Mouse (Mus musculus) heart, embryonic 11.5 days (tissue): ENCODE measurements around the gene Prkg2. TPM values are rescaled to one million over a fixed set of nuclear protein-coding genes. Genes with fewer than 3 reads are reported as not detected.

Source experiments
- ATAC-seq: fragments of 200-750 bp; cut with Nextera tagmentation; replicated peaks from 2 replicates; pipeline ENCODE4 v1.8.0; 2017; ENCODE audit warnings: moderate library complexity; ENCODE audit not compliant: insufficient number of reproducible peaks, low FRiP score, low TSS enrichment
- H3K27ac ChIP-seq: fragments of 300-500 bp; sonication (generic); 2 replicates; pipeline ENCODE4 v1.5.1; 2014; ENCODE audit warnings: mild to moderate bottlenecking, low read depth, low read length
- H3K27me3 ChIP-seq: fragments of 300-500 bp; sonication (generic); 2 replicates; pipeline ENCODE4 v1.6.1; 2014; ENCODE audit warnings: mild to moderate bottlenecking, low read length, mixed read lengths; ENCODE audit not compliant: control insufficient read depth, insufficient read depth
- H3K36me3 ChIP-seq: fragments of 300-500 bp; sonication (generic); 2 replicates; pipeline ENCODE4 v1.6.1; 2014; ENCODE audit warnings: mild to moderate bottlenecking, low read length, moderate library complexity, mixed read lengths; ENCODE audit not compliant: control insufficient read depth, insufficient read depth
- H3K4me1 ChIP-seq: fragments of 300-500 bp; sonication (generic); 2 replicates; pipeline ENCODE4 v1.6.1; 2014; ENCODE audit warnings: low read length; ENCODE audit not compliant: control insufficient read depth, insufficient read depth
- H3K4me2 ChIP-seq: fragments of 300-500 bp; sonication (generic); 2 replicates; pipeline ENCODE4 v1.6.1; 2014; ENCODE audit warnings: mild to moderate bottlenecking, moderate library complexity
- H3K4me3 ChIP-seq: fragments of 300-500 bp; sonication (generic); 2 replicates; pipeline ENCODE4 v1.5.1; 2014; ENCODE audit warnings: low read depth, low read length
- H3K9ac ChIP-seq: fragments of 300-500 bp; sonication (generic); 2 replicates; pipeline ENCODE4 v1.6.1; 2014; ENCODE audit warnings: mild to moderate bottlenecking, low read depth, low read length, moderate library complexity
- H3K9me3 ChIP-seq: fragments of 300-500 bp; sonication (generic); replicated peaks from 2 replicates; pipeline ENCODE4 v1.6.1; 2016; ENCODE audit warnings: low read length; ENCODE audit not compliant: control insufficient read depth
- WGBS: fragments of 180-500 bp; shearing (Covaris S2); extraction: QIAGEN DNeasy Blood & Tissue Kit; methylation state at CpG from one replicate; pipeline ENCODE4 v1.1.7; 2014; ENCODE audit not compliant: insufficient replicate concordance; 5-methylcytosine and 5-hydroxymethylcytosine counted together
- polyA plus RNA-seq: library from polyadenylated mRNA; unstranded; fragments of >200 nt; fragmentation: Nextera tagmentation; extraction: Ambion mirVana; gene quantifications from 2 replicates; pipeline ENCODE4 v1.2.1, GENCODE M21; 2014

Gene Prkg2
- polyA plus RNA-seq, 1 experiment from 2014 or later: 0.54 TPM

GRCm38 (mm10) chr5:99031551-99032149 is 5.5 kb downstream of the Prkg2 start:
- 0 out of 2 replicates have a peak, but pooled peaks cover under 1% of the 10 kb centered on the region for H3K4me1 ChIP-seq
- H3K36me3 ChIP-seq: no peaks in the 10 kb centered on the region

GRCm38 (mm10) chr5:99026343-99026742 is 10.8 kb downstream of the Prkg2 start:
- Histone ChIP-seq H3K9ac (no peak overlapping the region), H3K27me3 (no peaks in the 10 kb centered on the region), H3K4me1 (no peaks in the 10 kb centered on the region), H3K4me2 (no peak overlapping the region), H3K27ac (no peak overlapping the region), H3K9me3 (peaks cover 3% of the 10 kb centered on the region; the same call in 1 of the 2 replicates), H3K4me3 (no peak overlapping the region), H3K36me3 (no peaks in the 10 kb centered on the region)
- ATAC-seq: no peak
- 60% methylated on average over 3 of the region's 3 CpGs for WGBS

More at GRCm38 (mm10) chr5:99031551-99032149, 5.5 kb downstream of the Prkg2 start:
- WGBS: 47% methylated on average over 6 of the region's 6 CpGs
- no peak overlapping the region for H3K4me3 ChIP-seq
- no peak overlapping the region for H3K4me2 ChIP-seq
- no peak overlapping the region for H3K27ac ChIP-seq
- peaks cover 3% of the 10 kb centered on the region; the same call in 1 of the 2 replicates for H3K9me3 ChIP-seq
- H3K9ac ChIP-seq: no peak overlapping the region
- no peak for ATAC-seq
- peaks cover 14% of the 10 kb centered on the region; the same call in 1 of the 2 replicates for H3K27me3 ChIP-seq

- WGBS: 88% methylated on average over 6 of the region's 6 CpGs
- Histone ChIP-seq H3K27ac (no peak overlapping the region), H3K4me1 (no peaks in the 10 kb centered on the region), H3K27me3 (no peaks in the 10 kb centered on the region), H3K36me3 (no peaks in the 10 kb centered on the region), H3K4me3 (no peak overlapping the region), H3K9ac (no peak overlapping the region), H3K4me2 (no peak overlapping the region), H3K9me3 (no peaks in the 10 kb centered on the region)
- ATAC-seq: no peak
These were observed 17.4 kb downstream of the Prkg2 start for GRCm38 (mm10) chr5:99019709-99020108.

- no peak overlapping the region for H3K4me2 ChIP-seq
- no peak overlapping the region for H3K4me3 ChIP-seq
- no peaks in the 10 kb centered on the region for H3K36me3 ChIP-seq
- no peak for ATAC-seq
- 65% methylated on average over 3 of the region's 3 CpGs for WGBS
- no peaks in the 10 kb centered on the region for H3K4me1 ChIP-seq
- no peaks in the 10 kb centered on the region for H3K27me3 ChIP-seq
- H3K9me3 ChIP-seq: no peaks in the 10 kb centered on the region
- no peak overlapping the region for H3K27ac ChIP-seq
- no peak overlapping the region for H3K9ac ChIP-seq
These were observed 22.0 kb downstream of the Prkg2 start for GRCm38 (mm10) chr5:99015140-99015539.

GRCm38 (mm10) chr5:99010448-99011151 is 26.6 kb downstream of the Prkg2 start:
- Histone ChIP-seq H3K27me3 (no peaks in the 10 kb centered on the region), H3K4me3 (no peak overlapping the region), H3K4me1 (no peaks in the 10 kb centered on the region), H3K27ac (no peak overlapping the region), H3K9ac (no peak overlapping the region), H3K9me3 (no peaks in the 10 kb centered on the region), H3K36me3 (no peaks in the 10 kb centered on the region), H3K4me2 (no peak overlapping the region)
- 79% methylated on average over 14 of the region's 14 CpGs for WGBS
- ATAC-seq: no peak

- Histone ChIP-seq H3K4me3 (no peak overlapping the region), H3K4me1 (no peaks in the 10 kb centered on the region), H3K27ac (no peak overlapping the region), H3K27me3 (no peaks in the 10 kb centered on the region), H3K9ac (no peak overlapping the region), H3K9me3 (no peaks in the 10 kb centered on the region), H3K4me2 (no peak overlapping the region), H3K36me3 (no peaks in the 10 kb centered on the region)
- 74% methylated on average over 4 of the region's 4 CpGs for WGBS
- no peak for ATAC-seq
These were observed 39.0 kb downstream of the Prkg2 start for GRCm38 (mm10) chr5:98998104-98998503.

GRCm38 (mm10) chr5:98995767-98996166 is 41.4 kb downstream of the Prkg2 start:
- Histone ChIP-seq H3K9ac (no peak overlapping the region), H3K27me3 (no peaks in the 10 kb centered on the region), H3K4me1 (no peaks in the 10 kb centered on the region), H3K27ac (no peak overlapping the region), H3K9me3 (no peaks in the 10 kb centered on the region), H3K4me3 (no peak overlapping the region), H3K36me3 (no peaks in the 10 kb centered on the region), H3K4me2 (no peak overlapping the region)
- no peak for ATAC-seq
- 72% methylated on average over 4 of the region's 4 CpGs for WGBS

- ATAC-seq: no peak
- Histone ChIP-seq H3K4me3 (no peak overlapping the region), H3K9me3 (no peaks in the 10 kb centered on the region), H3K27ac (no peak overlapping the region), H3K36me3 (no peaks in the 10 kb centered on the region), H3K27me3 (no peaks in the 10 kb centered on the region), H3K4me1 (no peaks in the 10 kb centered on the region), H3K9ac (no peak overlapping the region), H3K4me2 (no peak overlapping the region)
- WGBS: 73% methylated on average over 4 of the region's 4 CpGs
These were observed 45.6 kb downstream of the Prkg2 start for GRCm38 (mm10) chr5:98991600-98991999.

GRCm38 (mm10) chr5:98987634-98988033 is 49.5 kb downstream of the Prkg2 start:
- Histone ChIP-seq H3K36me3 (no peaks in the 10 kb centered on the region), H3K4me1 (no peaks in the 10 kb centered on the region), H3K4me3 (no peak overlapping the region), H3K27me3 (no peaks in the 10 kb centered on the region), H3K27ac (no peak overlapping the region), H3K9ac (no peak overlapping the region), H3K9me3 (no peaks in the 10 kb centered on the region), H3K4me2 (no peak overlapping the region)
- ATAC-seq: no peak
- WGBS: 74% methylated on average over 1 of the region's 1 CpGs
